Mouse (Mus musculus): ENCODE measurements around the gene Mef2a.
"Not testable (repeated sequence)": the region's sequence is repeated elsewhere in the genome, so short reads cannot be mapped to it uniquely, and the experiment has no call there.

The Mef2a gene

GRCm38 (mm10) chr7:67371351-67371890 is 1.2 kb downstream of the Mef2a start:
- no peak for DNase-seq (ENCODE audit: low read depth, low spot score)

- no peak for DNase-seq (ENCODE audit: low read depth, low spot score)
Observed at GRCm38 (mm10) chr7:67369645-67370044, 3.0 kb downstream of the Mef2a start.

GRCm38 (mm10) chr7:67368394-67368793 is 4.3 kb downstream of the Mef2a start:
- no peak for DNase-seq (ENCODE audit: low read depth, low spot score)

GRCm38 (mm10) chr7:67360588-67360987 is 12.1 kb downstream of the Mef2a start:
- no peak for DNase-seq (ENCODE audit: low read depth, low spot score)

GRCm38 (mm10) chr7:67359863-67360262 is 12.8 kb downstream of the Mef2a start:
- no peak for DNase-seq (ENCODE audit: low read depth, low spot score)

GRCm38 (mm10) chr7:67355870-67356269 is 16.8 kb downstream of the Mef2a start:
- DNase-seq (ENCODE audit: low read depth, low spot score): no peak

- DNase-seq (ENCODE audit: low read depth, low spot score): peak; percentile 41
Observed at GRCm38 (mm10) chr7:67353667-67354066, 19.0 kb downstream of the Mef2a start.

- no peak for DNase-seq (ENCODE audit: low read depth, low spot score)
Observed at GRCm38 (mm10) chr7:67352989-67353388, 19.7 kb downstream of the Mef2a start.

- no peak for DNase-seq (ENCODE audit: low read depth, low spot score)
Observed at GRCm38 (mm10) chr7:67344443-67344842, 28.2 kb downstream of the Mef2a start.

- DNase-seq (ENCODE audit: low read depth, low spot score): peak; percentile 32
Observed at GRCm38 (mm10) chr7:67342067-67342625, 30.5 kb downstream of the Mef2a start.

- no peak for DNase-seq (ENCODE audit: low read depth, low spot score)
Observed at GRCm38 (mm10) chr7:67320359-67320758, 52.3 kb downstream of the Mef2a start.

GRCm38 (mm10) chr7:67318697-67319096 is 54.0 kb downstream of the Mef2a start:
- no peak for DNase-seq (ENCODE audit: low read depth, low spot score)

GRCm38 (mm10) chr7:67313200-67313599 is 59.5 kb downstream of the Mef2a start:
- no peak for DNase-seq (ENCODE audit: low read depth, low spot score)

- no peak for DNase-seq (ENCODE audit: low read depth, low spot score)
Observed at GRCm38 (mm10) chr7:67310151-67310550, 62.5 kb downstream of the Mef2a start.

GRCm38 (mm10) chr7:67308102-67308501 is 64.6 kb downstream of the Mef2a start:
- no peak for DNase-seq (ENCODE audit: low read depth, low spot score)

- DNase-seq (ENCODE audit: low read depth, low spot score): no peak
Observed at GRCm38 (mm10) chr7:67307078-67307477, 65.6 kb downstream of the Mef2a start.

GRCm38 (mm10) chr7:67304937-67305336 is 67.7 kb downstream of the Mef2a start:
- no peak for DNase-seq (ENCODE audit: low read depth, low spot score)

GRCm38 (mm10) chr7:67296419-67296818 is 76.2 kb downstream of the Mef2a start:
- DNase-seq (ENCODE audit: low read depth, low spot score): no peak

- no peak for DNase-seq (ENCODE audit: low read depth, low spot score)
Observed at GRCm38 (mm10) chr7:67291356-67291755, 81.3 kb downstream of the Mef2a start.

- no peak for DNase-seq (ENCODE audit: low read depth, low spot score)
Observed at GRCm38 (mm10) chr7:67287456-67287855, 85.2 kb downstream of the Mef2a start.

GRCm38 (mm10) chr7:67283581-67283980 is 89.1 kb downstream of the Mef2a start:
- DNase-seq (ENCODE audit: low read depth, low spot score): no peak

- not testable (repeated sequence) for DNase-seq (ENCODE audit: low read depth, low spot score)
Observed at GRCm38 (mm10) chr7:67270447-67270846, 102.2 kb downstream of the Mef2a start.

- peak; percentile 13 for DNase-seq (ENCODE audit: low read depth, low spot score)
Observed at GRCm38 (mm10) chr7:67259828-67260563, 112.7 kb downstream of the Mef2a start.

Measured in ES-CJ7 (cell line).